Comparison of ENCODE assay signal across 16 mouse cellular contexts in genomic region chr8:114657789-114658188, GRCm38 (mm10).
DNase-seq lines count a peak whose midpoint lies in the region; ATAC-seq and TF ChIP-seq lines count a peak whose summit lies in the region.
"Had no signal": no experiment of that assay in that cellular context is flagged by ENCODE, and none has a peak within 500 bp of the region (broad histone marks: within the 10 kb centered on the region; RNA-seq: fewer than 3 reads in every experiment).

No protein-coding gene starts in this region.

- H3K9ac ChIP-seq in kidney, embryonic 14.5 days (ENCODE audit: low read depth, low read length): no peak overlapping the region
- H3K9ac ChIP-seq: hindbrain, embryonic 14.5 days; liver, embryonic 15.5 days had no signal

- no peaks in the 10 kb centered on the region for H3K36me3 ChIP-seq in kidney, embryonic 14.5 days (ENCODE audit: control insufficient read depth, insufficient read depth, low read length)
- no peaks in the 10 kb centered on the region for H3K36me3 ChIP-seq in kidney, adult 2 months (ENCODE audit: control insufficient read depth, insufficient read depth, low read length)
- H3K36me3 ChIP-seq: liver, embryonic 15.5 days had no signal

- peak; percentile 61 for ATAC-seq in kidney, embryonic 14.5 days (ENCODE audit: low FRiP score, low TSS enrichment)
- ATAC-seq: CD4-positive, CD25-positive, alpha-beta regulatory T cell, adult 4 months; forebrain, embryonic 16.5 days had no signal

- no peak overlapping the region for H3K27ac ChIP-seq in kidney, embryonic 14.5 days (ENCODE audit: low read depth, low read length)
- H3K27ac ChIP-seq in kidney, adult 2 months (ENCODE audit: insufficient read depth, low read depth, low read length): no peak overlapping the region
- H3K27ac ChIP-seq: hindbrain, embryonic 14.5 days; liver, embryonic 15.5 days had no signal

- no peaks in the 10 kb centered on the region; the same call in 1 of the 2 replicates for H3K9me3 ChIP-seq in kidney, embryonic 14.5 days (ENCODE audit: control insufficient read depth, low read length)
- H3K9me3 ChIP-seq: liver, embryonic 15.5 days had no signal

- no peak for TF ChIP-seq POLR2A in kidney, adult 2 months (IDR thresholded peaks at IDR 0.05; ENCODE audit: low read depth, low read length)

- no peaks in the 10 kb centered on the region for H3K27me3 ChIP-seq in kidney, embryonic 14.5 days (ENCODE audit: control insufficient read depth, insufficient read depth, low read length)
- H3K27me3 ChIP-seq in kidney, adult 2 months (replicated peaks; ENCODE audit: control insufficient read depth, insufficient read depth, low read length): no peaks in the 10 kb centered on the region
- H3K27me3 ChIP-seq: liver, embryonic 15.5 days had no signal

- TF ChIP-seq CTCF in kidney, adult 2 months (conservative IDR thresholded peaks at IDR 0.05; ENCODE audit: insufficient read depth, insufficient read length, low read depth, low read length): no peak

- no peak for DNase-seq in kidney, adult 2 months
- peak; percentile 65 to 81 for DNase-seq in adrenal gland, adult (ENCODE audit: inconsistent age in 2 of 2, low spot score in 1 of 2)
- peak; percentile 85 for DNase-seq in cerebellum, adult 9-10 months
- peak; percentile 9 for DNase-seq in lung, postnatal 14 days
- no peak for DNase-seq in right cerebral cortex, postnatal 4 days
- no peak for DNase-seq in spleen, postnatal 10 days (ENCODE audit: low spot score in 2 of 2)
- DNase-seq in urinary bladder, postnatal 10 days (ENCODE audit: low spot score): no peak
- DNase-seq: layer of hippocampus, postnatal 36 days; right cerebral cortex, adult 18-20 months; thymus, adult 18-20 months had no signal

- no peak overlapping the region for H3K4me2 ChIP-seq in kidney, embryonic 14.5 days (replicated peaks; ENCODE audit: low read depth, low read length)
- H3K4me2 ChIP-seq: heart, embryonic 11.5 days; hindbrain, embryonic 14.5 days; liver, embryonic 15.5 days had no signal

- H3K4me3 ChIP-seq in kidney, embryonic 14.5 days (ENCODE audit: low read length): no peak overlapping the region
- H3K4me3 ChIP-seq in kidney, adult 2 months (ENCODE audit: insufficient read depth, low read depth, low read length): no peak overlapping the region
- H3K4me3 ChIP-seq: liver, embryonic 15.5 days had no signal

- 0 out of 2 replicates have a peak, but pooled peaks cover 4% of the 10 kb centered on the region for H3K4me1 ChIP-seq in kidney, embryonic 14.5 days (ENCODE audit: control insufficient read depth, insufficient read depth, low read length)
- H3K4me1 ChIP-seq in kidney, adult 2 months (ENCODE audit: control insufficient read depth, insufficient read depth, low read length): no peaks in the 10 kb centered on the region
- H3K4me1 ChIP-seq: liver, embryonic 15.5 days had no signal

- 27% methylated on average over 4 of the region's 4 CpGs for WGBS in kidney, embryonic 14.5 days
- 36% methylated on average over 4 of the region's 4 CpGs for WGBS in kidney, adult 2 months

Comparison
In these comparisons a context has a peak if more than half of its experiments do, and no peak if none do; other contexts are left out.
1. DNase-seq: peak in adrenal gland, adult (2 of 2), cerebellum, adult 9-10 months (single experiment) and lung, postnatal 14 days (single experiment); none in kidney, adult 2 months (single experiment), right cerebral cortex, postnatal 4 days (single experiment), spleen, postnatal 10 days (0 of 2) and urinary bladder, postnatal 10 days (single experiment).